Mouse (Mus musculus) spleen, adult 2 months (tissue): Measurements from ENCODE around the gene Bcat2.

Experiments
- CTCF ChIP-seq: fragments of 200-500 bp; IDR thresholded peaks from 2 replicates; pipeline ENCODE4 v1.5.1; 2011; ENCODE audit warnings: mild to moderate bottlenecking, inconsistent platforms; ENCODE audit not compliant: insufficient read depth, insufficient read length, insufficient replicate concordance; ENCODE audit errors: extremely low read depth
- POLR2A ChIP-seq: fragments of 200-500 bp; IDR thresholded peaks from 2 replicates; pipeline ENCODE4 v1.6.1; 2011; ENCODE audit warnings: low read depth, low read length, inconsistent platforms

- TF ChIP-seq CTCF: no peak
- TF ChIP-seq POLR2A: no peak
These were observed 32.4 kb upstream of the Bcat2 start for GRCm38 (mm10) chr7:45537602-45538001.
